Mouse (Mus musculus) heart, adult 2 months (tissue): ENCODE measurements around the gene Smarca2. TPM values are rescaled to one million over a fixed set of nuclear protein-coding genes. Genes with fewer than 3 reads are reported as not detected.

ENCODE experiments used
- DNase-seq, 2 experiments: peaks; one replicate each; pipeline ENCODE4 v3.0.0; 2021
- H3K27ac ChIP-seq: fragments of 200-600 bp; 2 replicates; pipeline ENCODE4 v1.8.1; 2022
- H3K27me3 ChIP-seq: fragments of 200-500 bp; 2 replicates; pipeline ENCODE4 v1.6.1; 2012; ENCODE audit warnings: mild to moderate bottlenecking, low read length, inconsistent platforms, mixed read lengths; ENCODE audit not compliant: control insufficient read depth, insufficient read depth
- H3K36me3 ChIP-seq: fragments of 200-500 bp; 2 replicates; pipeline ENCODE4 v1.6.1; 2012; ENCODE audit warnings: low read length, inconsistent platforms; ENCODE audit not compliant: control insufficient read depth, insufficient read depth
- H3K4me1 ChIP-seq: fragments of 200-500 bp; 2 replicates; pipeline ENCODE4 v1.6.1; 2011; ENCODE audit warnings: low read length; ENCODE audit not compliant: control insufficient read depth, insufficient read depth
- H3K4me3 ChIP-seq: fragments of 200-600 bp; 2 replicates; pipeline ENCODE4 v1.8.1; 2022
- H3K79me2 ChIP-seq: fragments of 200-500 bp; replicated peaks from 2 replicates; pipeline ENCODE4 v1.6.1; 2012; ENCODE audit warnings: mild to moderate bottlenecking, inconsistent platforms, low read length, moderate library complexity, mixed read lengths; ENCODE audit not compliant: control insufficient read depth, insufficient read depth
- H3K9ac ChIP-seq: fragments of 200-500 bp; 2 replicates; pipeline ENCODE4 v1.6.1; 2012; ENCODE audit warnings: low read depth, mild to moderate bottlenecking, control low read depth, inconsistent platforms, low read length, mixed read lengths
- CTCF ChIP-seq: fragments of 200-600 bp; IDR thresholded peaks from 2 replicates; pipeline ENCODE4 v1.8.1; 2022; ENCODE audit warnings: antibody characterized with exemption, mild to moderate bottlenecking, moderate library complexity
- EP300 ChIP-seq: fragments of 200-500 bp; IDR thresholded peaks from 2 replicates; pipeline ENCODE4 v1.6.1; 2011; ENCODE audit warnings: low read depth, low read length, control low read depth; ENCODE audit not compliant: insufficient read depth
- POLR2A ChIP-seq: fragments of 200-500 bp; IDR thresholded peaks from 2 replicates; pipeline ENCODE4 v1.6.1; 2011; ENCODE audit warnings: mild to moderate bottlenecking, low read depth, low read length, control low read depth; ENCODE audit not compliant: insufficient read depth
- WGBS: fragments of 180-500 bp; shearing (Covaris S2); methylation state at CpG from one replicate; pipeline ENCODE4 v1.1.7; 2018; 5-methylcytosine and 5-hydroxymethylcytosine counted together
- intact Hi-C: fragments of 180-260 bp; cut with DNase I; formaldehyde crosslinking; loops from one replicate; pipeline ENCODE4 v1.15.1; 2025
- long read RNA-seq: library from polyadenylated mRNA; stranded (forward); transcript quantifications from one replicate; pipeline ENCODE4 v2.0.0, GENCODE M21; 2021
- polyA plus RNA-seq: library from polyadenylated mRNA; depleted of rRNA; stranded (reverse); fragments of >200 nt; gene quantifications from 2 replicates; pipeline ENCODE4 v1.2.3, GENCODE M21; 2012; rRNA removed
- total RNA-seq, 2 experiments: library from RNA; stranded (reverse); gene quantifications; 2 replicates each; pipeline ENCODE4 v1.2.3; 2021

The Smarca2 gene
- 10 to 100 TPM; 65.7 to 72.1 TPM for total RNA-seq
- 24.3 and 54.1 TPM in 2 replicates for polyA plus RNA-seq
- long read RNA-seq, full-length matches to known transcripts, result 8 of 33 reads
- long read RNA-seq, partial matches to known transcripts, result 11 of 33 reads
- long read RNA-seq, other reads (novel, unspliced or antisense), result 14 of 33 reads

DNA sequence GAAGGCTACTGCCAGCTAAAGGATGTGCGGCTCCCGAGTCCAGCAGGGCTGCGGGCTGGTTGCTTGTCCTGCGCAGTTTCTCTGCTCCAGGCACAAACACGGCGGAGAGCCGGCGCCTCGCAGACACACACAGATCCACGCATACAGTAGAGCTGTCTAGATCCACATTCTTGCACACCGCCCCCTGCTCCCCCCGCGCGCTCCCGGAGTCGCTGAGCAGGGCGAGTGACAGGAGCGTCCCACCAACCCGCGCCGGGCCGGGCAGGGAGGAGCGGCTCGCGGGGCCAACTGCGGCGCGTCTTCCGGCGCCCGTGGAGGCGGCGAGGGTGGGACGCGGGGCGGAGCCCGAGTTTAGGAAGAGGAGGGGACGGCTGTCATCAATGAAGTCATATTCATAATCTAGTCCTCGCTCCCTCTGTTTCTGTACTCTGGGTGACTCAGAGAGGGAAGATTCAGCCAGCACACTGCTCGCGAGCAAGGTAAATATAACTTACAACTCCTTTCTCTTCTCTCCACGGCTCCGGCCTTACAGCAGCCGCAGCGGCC, at the start of gene Smarca2:
TSS of gene Smarca2 (plus strand) at position 296 of the 546 bp plus-strand sequence.
- DNase-seq, result peak; percentile 97 to 99
- under 1% methylated on average over 45 of the region's 45 CpGs for WGBS
- H3K27ac ChIP-seq, result peak within 1 kb of the TSS; percentile 86
- H3K36me3 ChIP-seq, result peaks cover 4% of the 10 kb centered on the region
- H3K27me3 ChIP-seq, result no peaks in the 10 kb centered on the region
- H3K4me3 ChIP-seq, result peak within 1 kb of the TSS; percentile 94
- peak within 1 kb of the TSS; percentile 73 for H3K9ac ChIP-seq
- peak; percentile 79 for TF ChIP-seq POLR2A
- TF ChIP-seq EP300, result no peak
- no peak for TF ChIP-seq CTCF
- intact Hi-C loops, result no loop called here
- H3K4me1 ChIP-seq, result peaks cover 4% of the 10 kb centered on the region
- no peaks in the 10 kb centered on the region for H3K79me2 ChIP-seq

DNA sequence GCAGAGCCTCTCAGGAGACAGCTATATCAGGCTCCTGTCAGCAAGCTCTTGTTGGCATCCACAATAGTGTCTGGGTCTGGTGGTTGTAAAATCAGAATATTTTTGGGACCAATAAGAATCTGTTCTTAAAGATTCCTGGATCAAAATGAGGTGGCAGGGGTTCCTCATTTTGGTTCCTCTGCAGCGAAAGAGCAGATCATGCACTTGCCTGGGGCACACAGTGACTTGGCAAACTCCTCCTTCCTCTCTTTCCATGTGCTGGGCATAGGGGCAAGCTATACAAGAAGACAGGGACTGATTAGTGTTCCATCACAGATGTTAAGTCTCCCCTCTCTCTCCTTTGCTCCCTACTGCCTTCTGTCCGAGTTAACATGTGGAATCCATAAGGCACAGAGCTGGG, 40.0 kb upstream of the Smarca2 start:
- intact Hi-C loops, result no loop called here
- Histone ChIP-seq H3K27ac (no peak overlapping the region), H3K27me3 (no peaks in the 10 kb centered on the region), H3K4me3 (no peak overlapping the region), H3K9ac (no peak overlapping the region), H3K79me2 (no peaks in the 10 kb centered on the region), H3K4me1 (no peaks in the 10 kb centered on the region), H3K36me3 (no peaks in the 10 kb centered on the region)
- no peak for DNase-seq
- WGBS, result 73% methylated on average over 2 of the region's 2 CpGs
- TF ChIP-seq CTCF, result no peak

DNA sequence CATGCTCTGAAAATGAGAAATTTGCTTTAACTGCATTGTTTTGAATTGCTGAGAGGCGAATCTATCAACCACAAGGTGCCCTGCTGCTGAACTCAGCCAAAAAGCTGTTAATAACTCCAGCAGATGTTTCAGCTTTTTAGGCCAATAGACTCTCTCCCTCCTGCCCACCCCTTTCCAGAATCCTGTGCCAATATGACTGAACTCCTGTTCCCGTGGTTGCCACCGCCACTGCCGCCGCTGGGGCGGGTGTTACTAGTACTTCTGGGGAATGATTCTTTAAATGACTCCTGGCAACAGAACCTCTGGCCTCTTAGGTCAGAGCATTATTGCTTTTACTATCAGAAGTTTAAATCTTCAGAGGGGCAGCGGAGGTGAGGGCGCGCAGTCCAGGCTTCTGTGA, 38.7 kb upstream of the Smarca2 start:
- Histone ChIP-seq H3K27ac (no peak overlapping the region), H3K9ac (no peak overlapping the region), H3K36me3 (no peaks in the 10 kb centered on the region), H3K4me3 (no peak overlapping the region), H3K4me1 (no peaks in the 10 kb centered on the region), H3K79me2 (no peaks in the 10 kb centered on the region), H3K27me3 (no peaks in the 10 kb centered on the region)
- intact Hi-C loops, result no loop called here
- no peak for TF ChIP-seq POLR2A
- no peak for TF ChIP-seq EP300
- TF ChIP-seq CTCF, result no peak
- peak in 1 of 2 experiments; percentile 8 for DNase-seq
- 53% methylated on average over 9 of the region's 9 CpGs for WGBS

DNA sequence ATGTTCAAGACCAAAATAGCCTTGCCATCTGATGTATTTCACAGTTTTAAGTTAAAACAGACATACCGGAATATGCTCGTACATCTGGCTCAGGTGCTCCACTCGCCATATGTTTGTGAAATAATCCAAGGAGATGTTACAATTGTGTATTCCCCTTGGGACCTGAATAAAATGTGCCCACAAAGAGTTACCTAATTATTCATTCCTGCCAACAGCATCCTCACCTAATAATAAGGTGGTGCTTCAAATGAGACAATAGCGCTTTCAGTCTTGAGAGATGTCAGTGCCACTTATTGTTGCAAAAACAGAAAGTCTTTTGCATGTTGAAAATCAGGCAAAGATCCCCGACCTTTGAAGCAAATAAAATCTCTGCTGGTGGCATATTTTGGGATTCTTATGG, 36.6 kb upstream of the Smarca2 start:
- TF ChIP-seq POLR2A (no peak), EP300 (no peak), CTCF (no peak)
- H3K4me3 ChIP-seq, result no peak overlapping the region
- H3K4me1 ChIP-seq, result no peaks in the 10 kb centered on the region
- no peaks in the 10 kb centered on the region for H3K79me2 ChIP-seq
- no peak overlapping the region for H3K9ac ChIP-seq
- H3K27ac ChIP-seq, result no peak overlapping the region
- intact Hi-C loops, result no loop called here
- H3K36me3 ChIP-seq, result no peaks in the 10 kb centered on the region
- 80% methylated on average over 5 of the region's 5 CpGs for WGBS
- DNase-seq, result no peak
- no peaks in the 10 kb centered on the region for H3K27me3 ChIP-seq

DNA sequence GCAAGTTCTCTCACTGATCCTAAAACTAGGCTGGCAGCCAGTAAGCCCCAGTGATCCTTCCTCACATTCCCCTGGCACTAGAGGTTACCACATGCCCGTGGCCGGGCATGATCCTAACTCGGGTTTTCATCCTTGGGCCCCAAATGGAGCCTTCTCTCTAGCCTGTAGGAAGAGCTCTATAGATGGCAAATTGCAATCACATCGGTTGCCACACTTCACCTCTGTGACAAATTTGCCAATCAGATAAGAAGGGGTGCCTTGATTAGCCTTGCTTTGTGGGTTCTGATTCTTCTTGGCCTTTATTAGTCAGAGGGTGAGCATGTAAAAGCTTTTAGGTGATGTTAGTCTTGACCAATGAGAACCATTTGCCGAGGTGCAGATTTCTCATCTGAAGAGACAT, 35.9 kb upstream of the Smarca2 start:
- no peak for DNase-seq
- Histone ChIP-seq H3K27ac (no peak overlapping the region), H3K4me1 (no peaks in the 10 kb centered on the region), H3K27me3 (no peaks in the 10 kb centered on the region), H3K79me2 (no peaks in the 10 kb centered on the region), H3K4me3 (no peak overlapping the region), H3K9ac (no peak overlapping the region), H3K36me3 (no peaks in the 10 kb centered on the region)
- WGBS, result 86% methylated on average over 5 of the region's 5 CpGs
- intact Hi-C loops, result no loop called here
- TF ChIP-seq CTCF, result no peak
- no peak for TF ChIP-seq EP300

DNA sequence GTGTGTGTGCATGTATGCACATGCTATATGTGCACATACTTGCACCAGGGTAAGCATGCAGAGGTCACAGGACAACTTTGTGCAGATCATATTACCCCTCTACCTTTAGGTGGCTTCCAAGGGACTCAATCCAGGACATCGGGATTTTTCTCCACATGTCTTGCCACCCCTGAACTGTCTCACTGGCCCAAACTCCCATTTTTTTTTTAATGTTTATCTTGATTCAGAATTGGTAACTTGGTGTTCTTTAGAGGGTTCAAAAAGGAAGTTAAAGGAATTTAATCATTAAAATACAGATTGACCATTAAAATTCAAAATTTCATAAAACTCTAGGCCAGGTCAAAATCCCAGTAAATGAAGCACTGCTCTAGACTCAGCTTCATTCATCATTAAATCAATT, 35.4 kb upstream of the Smarca2 start:
- TF ChIP-seq CTCF (no peak), POLR2A (no peak), EP300 (no peak)
- Histone ChIP-seq H3K4me3 (no peak overlapping the region), H3K27me3 (no peaks in the 10 kb centered on the region), H3K79me2 (no peaks in the 10 kb centered on the region), H3K36me3 (no peaks in the 10 kb centered on the region), H3K4me1 (no peaks in the 10 kb centered on the region), H3K27ac (no peak overlapping the region), H3K9ac (no peak overlapping the region)
- intact Hi-C loops, result no loop called here
- WGBS, result 93% methylated on average over 1 of the region's 1 CpGs
- no peak for DNase-seq
